8 mouse cellular contexts compared by ENCODE assay signal in the genomic region with DNA sequence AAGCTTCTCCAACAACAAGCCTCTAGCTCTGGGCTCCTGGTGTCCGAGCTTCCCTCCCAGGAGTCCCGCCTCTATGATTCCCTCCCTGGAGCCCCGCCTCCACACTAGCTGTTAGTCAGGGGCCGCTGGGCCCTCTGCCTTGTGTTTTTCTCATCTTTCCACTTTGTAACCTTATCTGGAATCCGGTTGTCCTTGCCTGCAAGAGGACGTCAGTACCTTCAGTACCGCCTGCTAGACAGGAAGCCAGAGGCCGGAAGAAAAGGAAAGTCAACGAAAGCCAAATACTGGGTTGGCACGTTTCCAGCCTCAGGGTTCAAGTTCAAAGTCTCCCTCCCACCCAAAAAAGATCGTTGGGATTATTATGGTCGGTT. TPM values are rescaled to one million over a fixed set of nuclear protein-coding genes. Genes with fewer than 3 reads are reported as not detected.
DNase-seq lines count a peak whose midpoint lies in the region; ATAC-seq and TF ChIP-seq lines count a peak whose summit lies in the region.

No protein-coding gene starts in this region.

- H3K9me3 ChIP-seq in forebrain, embryonic 10.5 days, result no peaks in the 10 kb centered on the region
- H3K9me3 ChIP-seq in forebrain, embryonic 16.5 days (ENCODE audit: control insufficient read depth, low read length), result no peaks in the 10 kb centered on the region
- no peaks in the 10 kb centered on the region for H3K9me3 ChIP-seq in embryonic facial prominence, embryonic 12.5 days
- no peaks in the 10 kb centered on the region for H3K9me3 ChIP-seq in hindbrain, embryonic 13.5 days

- H3K36me3 ChIP-seq in forebrain, embryonic 10.5 days (replicated peaks), result no peaks in the 10 kb centered on the region
- H3K36me3 ChIP-seq in forebrain, embryonic 16.5 days (ENCODE audit: control insufficient read depth, insufficient read depth), result no peaks in the 10 kb centered on the region
- no peaks in the 10 kb centered on the region for H3K36me3 ChIP-seq in embryonic facial prominence, embryonic 12.5 days
- peaks cover 88% of the 10 kb centered on the region for H3K36me3 ChIP-seq in small intestine, adult 2 months (ENCODE audit: control insufficient read depth, insufficient read depth, low read length)
- H3K36me3 ChIP-seq in hindbrain, embryonic 13.5 days, result no peaks in the 10 kb centered on the region

- peaks cover 39% of the 10 kb centered on the region for H3K27me3 ChIP-seq in forebrain, embryonic 10.5 days (ENCODE audit: poor library complexity, severe bottlenecking)
- no peaks in the 10 kb centered on the region for H3K27me3 ChIP-seq in forebrain, embryonic 16.5 days (replicated peaks; ENCODE audit: control insufficient read depth, insufficient read depth, low read length)
- H3K27me3 ChIP-seq in embryonic facial prominence, embryonic 12.5 days, result no peaks in the 10 kb centered on the region
- H3K27me3 ChIP-seq in small intestine, adult 2 months (ENCODE audit: control insufficient read depth, insufficient read depth, low read length), result no peaks in the 10 kb centered on the region
- H3K27me3 ChIP-seq in hindbrain, embryonic 13.5 days, result peaks cover 9% of the 10 kb centered on the region

- no peak for TF ChIP-seq POLR2A in small intestine, adult 2 months (IDR thresholded peaks at IDR 0.05; ENCODE audit: low read depth, low read length)

- intact Hi-C loops in heart, postnatal 36 days (cut with DNase I), result no loop called here

- H3K9ac ChIP-seq in forebrain, embryonic 16.5 days (replicated peaks; ENCODE audit: low read depth, low read length), result no peak overlapping the region
- no peak overlapping the region for H3K9ac ChIP-seq in embryonic facial prominence, embryonic 12.5 days
- H3K9ac ChIP-seq in hindbrain, embryonic 13.5 days, result no peak overlapping the region

- DNase-seq in forebrain, embryonic 10.5 days (ENCODE audit: extremely low spot score, low spot score), result no peak
- peak; percentile 68 to 70 for DNase-seq in heart, postnatal 36 days
- DNase-seq in liver, result peak; percentile 59

- 0 out of 2 replicates have a peak overlapping the region, but pooled peaks have one; percentile 11 for H3K27ac ChIP-seq in forebrain, embryonic 10.5 days
- H3K27ac ChIP-seq in forebrain, embryonic 16.5 days (ENCODE audit: low read length), result no peak overlapping the region
- H3K27ac ChIP-seq in embryonic facial prominence, embryonic 12.5 days, result peak overlapping the region; percentile 61; the same call in 1 of the 2 replicates
- peak overlapping the region; percentile 74 for H3K27ac ChIP-seq in small intestine, adult 2 months (ENCODE audit: insufficient read depth, low read depth, low read length)
- H3K27ac ChIP-seq in hindbrain, embryonic 13.5 days, result no peak overlapping the region

- ATAC-seq in forebrain, embryonic 16.5 days, result no peak
- ATAC-seq in embryonic facial prominence, embryonic 12.5 days (ENCODE audit: insufficient number of reproducible peaks, insufficient read depth, low FRiP score, low TSS enrichment), result no peak
- no peak for ATAC-seq in erythroid progenitor cell, adult 5-6 weeks (replicated peaks; ENCODE audit: low FRiP score, poor library complexity, severe bottlenecking)
- no peak for ATAC-seq in hindbrain, embryonic 13.5 days (ENCODE audit: low FRiP score)

- 34% methylated on average over 12 of the region's 12 CpGs for WGBS in forebrain, embryonic 10.5 days
- WGBS in forebrain, embryonic 16.5 days, result 21% methylated on average over 12 of the region's 12 CpGs
- WGBS in embryonic facial prominence, embryonic 12.5 days, result 5% methylated on average over 12 of the region's 12 CpGs
- 7% methylated on average over 12 of the region's 12 CpGs for WGBS in small intestine, adult 2 months
- 27% methylated on average over 12 of the region's 12 CpGs for WGBS in hindbrain, embryonic 13.5 days

- no peak overlapping the region for H3K4me2 ChIP-seq in forebrain, embryonic 16.5 days (ENCODE audit: low read length)
- peak overlapping the region; percentile 14; the same call in 1 of the 2 replicates for H3K4me2 ChIP-seq in embryonic facial prominence, embryonic 12.5 days (replicated peaks)
- H3K4me2 ChIP-seq in hindbrain, embryonic 13.5 days, result no peak overlapping the region

- H3K4me1 ChIP-seq in forebrain, embryonic 10.5 days, result peaks cover 38% of the 10 kb centered on the region
- no peaks in the 10 kb centered on the region for H3K4me1 ChIP-seq in forebrain, embryonic 16.5 days (replicated peaks; ENCODE audit: control insufficient read depth, insufficient read depth, low read length)
- peaks cover 20% of the 10 kb centered on the region for H3K4me1 ChIP-seq in embryonic facial prominence, embryonic 12.5 days
- H3K4me1 ChIP-seq in small intestine, adult 2 months (ENCODE audit: control insufficient read depth, insufficient read depth, insufficient read length, low read length), result peaks cover 39% of the 10 kb centered on the region
- H3K4me1 ChIP-seq in hindbrain, embryonic 13.5 days (replicated peaks), result peaks cover 12% of the 10 kb centered on the region; the same call in 1 of the 2 replicates

- no peak overlapping the region for H3K4me3 ChIP-seq in forebrain, embryonic 10.5 days
- H3K4me3 ChIP-seq in forebrain, embryonic 16.5 days (replicated peaks; ENCODE audit: low read length), result no peak overlapping the region
- H3K4me3 ChIP-seq in embryonic facial prominence, embryonic 12.5 days, result no peak overlapping the region
- H3K4me3 ChIP-seq in small intestine, adult 2 months (ENCODE audit: low read depth, low read length), result no peak overlapping the region
- H3K4me3 ChIP-seq in hindbrain, embryonic 13.5 days, result no peak overlapping the region

- no peak for TF ChIP-seq CTCF in small intestine, adult 2 months (IDR thresholded peaks at IDR 0.05; ENCODE audit: extremely low read depth, insufficient read length, insufficient replicate concordance, low read depth, low read length)

RNA-seq across cellular contexts. Expression of gene Irf8, which starts 15.9 kb away (rescaled TPM):
- polyA plus RNA-seq in forebrain, embryonic 10.5 days (2016; fragmentation: Nextera tagmentation; extraction: Ambion mirVana), result 4.5 and 5.0 TPM in 2 replicates
- 3.6 and 4.2 TPM in 2 replicates for polyA plus RNA-seq in forebrain, embryonic 16.5 days (2015; fragmentation: Nextera tagmentation; extraction: Ambion mirVana)
- polyA plus RNA-seq in embryonic facial prominence, embryonic 12.5 days (2016; fragmentation: Nextera tagmentation; extraction: Ambion mirVana), result 4.4 and 4.7 TPM in 2 replicates
- total RNA-seq in heart, postnatal 36 days (2021), result 1 to 10 TPM; 3.9 to 5.6 TPM
- polyA plus RNA-seq in small intestine, adult 2 months (2012; rRNA removed), result 48.7 and 124 TPM in 2 replicates
- total RNA-seq in erythroid progenitor cell, adult 5-6 weeks (2015; ENCODE audit: low replicate concordance), result 11.9 and 18.9 TPM in 2 replicates
- 11.4 and 20.3 TPM in 2 replicates for total RNA-seq in erythroid progenitor cell, adult 5-6 weeks (2017; ENCODE audit: low replicate concordance)
- 4.2 and 5.9 TPM in 2 replicates for polyA plus RNA-seq in hindbrain, embryonic 13.5 days (2015; fragmentation: Nextera tagmentation; extraction: Ambion mirVana)

Comparison
In these comparisons a context has a peak if more than half of its experiments do, and no peak if none do; other contexts are left out.
1. H3K27ac ChIP-seq: peak in forebrain, embryonic 10.5 days (single experiment), embryonic facial prominence, embryonic 12.5 days (single experiment) and small intestine, adult 2 months (single experiment); none in forebrain, embryonic 16.5 days (single experiment) and hindbrain, embryonic 13.5 days (single experiment).